Mouse (Mus musculus): ENCODE data around the gene C1qtnf6. TPM values are rescaled to one million over a fixed set of nuclear protein-coding genes. Genes with fewer than 3 reads are reported as not detected.
A peak's percentile ranks its signal among the peaks of the same experiment; 100 is the strongest.

C1qtnf6 gene
- total and polyA plus RNA-seq, 3 experiments: 5.7 to 28.1 (median 6.3) TPM

- no peak for TF ChIP-seq MAFK (IDR thresholded peaks at IDR 0.05; ENCODE audit: insufficient replicate concordance, low read length)
- TF ChIP-seq ZC3H11A (IDR thresholded peaks at IDR 0.05; ENCODE audit: low read depth, low read length): peak; percentile 73
- 0 out of 2 replicates have a peak, but pooled peaks have one; percentile 16 for TF ChIP-seq E2F4 (IDR thresholded peaks at IDR 0.05; ENCODE audit: insufficient replicate concordance, low read depth, low read length)
- TF ChIP-seq MYC (IDR thresholded peaks at IDR 0.05; ENCODE audit: low read depth, low read length): 0 out of 2 replicates have a peak, but pooled peaks have one; percentile 31
- no peak for TF ChIP-seq UBTF (IDR thresholded peaks at IDR 0.05; ENCODE audit: low read depth, low read length)
- TF ChIP-seq CHD1 (IDR thresholded peaks at IDR 0.05; ENCODE audit: low read depth, low read length): no peak
- TF ChIP-seq ELF1 (IDR thresholded peaks at IDR 0.05; ENCODE audit: low read depth, low read length): no peak
- TF ChIP-seq RAD21 (IDR thresholded peaks at IDR 0.05; ENCODE audit: low read depth, low read length): peak; percentile 92
Measured at GRCm38 (mm10) chr15:78547415-78548335, 16.5 kb upstream of the C1qtnf6 start (continued).

GRCm38 (mm10) chr15:78546060-78546459 is 14.8 kb upstream of the C1qtnf6 start:
- no peak for TF ChIP-seq BHLHE40 (IDR thresholded peaks at IDR 0.05; ENCODE audit: low read depth, low read length)
- TF ChIP-seq KAT2A (IDR thresholded peaks at IDR 0.05; ENCODE audit: insufficient replicate concordance, low read length): no peak
- no peak for TF ChIP-seq NRF1 (IDR thresholded peaks at IDR 0.05; ENCODE audit: low read depth, low read length)
- no peak for TF ChIP-seq CHD2 (IDR thresholded peaks at IDR 0.05; ENCODE audit: low read length)
- TF ChIP-seq JUND (conservative IDR thresholded peaks at IDR 0.05; ENCODE audit: low read depth, low read length): no peak
- TF ChIP-seq ZMIZ1 (IDR thresholded peaks at IDR 0.05; ENCODE audit: low read depth, low read length): no peak
- TF ChIP-seq MAFK (IDR thresholded peaks at IDR 0.05; ENCODE audit: insufficient replicate concordance, low read length): no peak
- TF ChIP-seq MXI1 (IDR thresholded peaks at IDR 0.05; ENCODE audit: low read depth, low read length): no peak
- dilution Hi-C loops (cut with MboI; ENCODE audit: extremely low pct_ligation_motif_present, extremely low pct_unique_long_range_greater_than_20kb, low sequenced_read_pairs) (no loop called here), in situ Hi-C loops (cut with MboI; ENCODE audit: low pct_ligation_motif_present, low pct_unique_long_range_greater_than_20kb, low sequenced_read_pairs) (loop anchor here (25.0 kb wide), 2 partner anchors 359 to 584 kb away; partner anchors contain the start of genes Eif3d and Foxred2)
- H3K4me3 ChIP-seq (replicated peaks in 1 of 3; ENCODE audit: low read depth in 2 of 3, low read length in 2 of 3, poor library complexity in 1 of 3): no peak overlapping the region
- H3K9ac ChIP-seq (ENCODE audit: insufficient read depth, low read depth): no peak overlapping the region
- H3K27me3 ChIP-seq (replicated peaks): peaks cover 11% of the 10 kb centered on the region
- no peak overlapping the region for H3K4me2 ChIP-seq (ENCODE audit: insufficient read depth, low read depth, poor library complexity, severe bottlenecking)
- peaks cover 22 to 39% of the 10 kb centered on the region in 2 experiments for H3K4me1 ChIP-seq (ENCODE audit: control insufficient read depth in 1 of 2, insufficient read depth in 2 of 2)
- DNase-seq (ENCODE audit: extremely low read depth): no peak
- no peaks in the 10 kb centered on the region for H3K79me2 ChIP-seq (replicated peaks; ENCODE audit: control insufficient read depth, extremely low read depth, insufficient read depth, poor library complexity, severe bottlenecking)
- H3K9me3 ChIP-seq (replicated peaks; ENCODE audit: low read length): peaks cover 13% of the 10 kb centered on the region
- no peak overlapping the region for H3K27ac ChIP-seq (ENCODE audit: insufficient read depth, low read depth)
- no peaks in the 10 kb centered on the region for H3K36me3 ChIP-seq (replicated peaks in 1 of 2; ENCODE audit: control insufficient read depth in 1 of 2, insufficient read depth in 1 of 2, low read length in 1 of 2)

- Histone ChIP-seq H3K79me2 (replicated peaks; ENCODE audit: control insufficient read depth, extremely low read depth, insufficient read depth, poor library complexity, severe bottlenecking) (no peaks in the 10 kb centered on the region), H3K27ac (ENCODE audit: insufficient read depth, low read depth) (no peak within 1 kb of the TSS), H3K4me2 (ENCODE audit: insufficient read depth, low read depth, poor library complexity, severe bottlenecking) (no peak within 1 kb of the TSS; the same call in 1 of the 2 replicates), H3K4me3 (replicated peaks in 1 of 3; ENCODE audit: low read depth in 2 of 3, low read length in 2 of 3, poor library complexity in 1 of 3) (no peak within 1 kb of the TSS), H3K4me1 (ENCODE audit: control insufficient read depth in 1 of 2, insufficient read depth in 2 of 2) (peaks cover 22 to 39% of the 10 kb centered on the region in 2 experiments), H3K9ac (ENCODE audit: insufficient read depth, low read depth) (no peak within 1 kb of the TSS), H3K9me3 (replicated peaks; ENCODE audit: low read length) (peaks cover 1% of the 10 kb centered on the region), H3K27me3 (replicated peaks) (peaks cover 11% of the 10 kb centered on the region), H3K36me3 (replicated peaks in 1 of 2; ENCODE audit: control insufficient read depth in 1 of 2, insufficient read depth in 1 of 2, low read length in 1 of 2) (no peaks in the 10 kb centered on the region)
- TF ChIP-seq BHLHE40 (IDR thresholded peaks at IDR 0.05; ENCODE audit: low read depth, low read length) (peak; percentile 29; the same call in 1 of the 2 replicates), USF1 (IDR thresholded peaks at IDR 0.05; ENCODE audit: low read depth, low read length) (no peak), RAD21 (IDR thresholded peaks at IDR 0.05; ENCODE audit: low read depth, low read length) (no peak), MAZ (IDR thresholded peaks at IDR 0.05; ENCODE audit: low read depth, low read length) (peak; percentile 33; the same call in 1 of the 2 replicates), ZKSCAN1 (IDR thresholded peaks at IDR 0.05; ENCODE audit: borderline replicate concordance, low read depth, low read length) (no peak), ZMIZ1 (IDR thresholded peaks at IDR 0.05; ENCODE audit: low read depth, low read length) (no peak), IRF4 (IDR thresholded peaks at IDR 0.05; ENCODE audit: low read depth, low read length) (peak; percentile 35; the same call in 1 of the 2 replicates), POLR2AphosphoS2 (IDR thresholded peaks at IDR 0.05; ENCODE audit: low read depth, low read length) (no peak), KAT2A (IDR thresholded peaks at IDR 0.05; ENCODE audit: insufficient replicate concordance, low read length) (no peak), JUND (conservative IDR thresholded peaks at IDR 0.05; ENCODE audit: low read depth, low read length) (no peak), MAX (IDR thresholded peaks at IDR 0.05; ENCODE audit: low read length) (no peak), TBP (conservative IDR thresholded peaks at IDR 0.05; ENCODE audit: low read depth, low read length) (no peak), ELF1 (IDR thresholded peaks at IDR 0.05; ENCODE audit: low read depth, low read length) (no peak), RCOR1 (conservative IDR thresholded peaks at IDR 0.05; ENCODE audit: low read depth, low read length) (no peak), ZC3H11A (IDR thresholded peaks at IDR 0.05; ENCODE audit: low read depth, low read length) (no peak), E2F4 (IDR thresholded peaks at IDR 0.05; ENCODE audit: insufficient replicate concordance, low read depth, low read length) (no peak), CHD1 (IDR thresholded peaks at IDR 0.05; ENCODE audit: low read depth, low read length) (no peak), MYC (IDR thresholded peaks at IDR 0.05; ENCODE audit: low read depth, low read length) (no peak), USF2 (conservative IDR thresholded peaks at IDR 0.05; ENCODE audit: low read depth, low read length) (no peak)
- DNase-seq (ENCODE audit: extremely low read depth): no peak
- in situ Hi-C loops (cut with MboI; ENCODE audit: low pct_ligation_motif_present, low pct_unique_long_range_greater_than_20kb, low sequenced_read_pairs): loop anchor here (25.0 kb wide), 2 partner anchors 357 to 582 kb away; partner anchors contain the start of genes Eif3d and Foxred2
- dilution Hi-C loops (cut with MboI; ENCODE audit: extremely low pct_ligation_motif_present, extremely low pct_unique_long_range_greater_than_20kb, low sequenced_read_pairs): no loop called here
Measured at GRCm38 (mm10) chr15:78544561-78545001, 13.4 kb upstream of the C1qtnf6 start, which contains the start of gene Sstr3. Gene Sstr3 (minus strand): TSS chr15:78544685.

Measured in CH12.LX (cell line).